Mouse (Mus musculus): ENCODE measurements around the gene Car11. TPM values are rescaled to one million over a fixed set of nuclear protein-coding genes. Genes with fewer than 3 reads are reported as not detected.
A peak's percentile ranks its signal among the peaks of the same experiment; 100 is the strongest.

The Car11 gene
- total and polyA plus RNA-seq, 3 experiments, result 10.9 to 30.0 (median 18.6) TPM

DNA sequence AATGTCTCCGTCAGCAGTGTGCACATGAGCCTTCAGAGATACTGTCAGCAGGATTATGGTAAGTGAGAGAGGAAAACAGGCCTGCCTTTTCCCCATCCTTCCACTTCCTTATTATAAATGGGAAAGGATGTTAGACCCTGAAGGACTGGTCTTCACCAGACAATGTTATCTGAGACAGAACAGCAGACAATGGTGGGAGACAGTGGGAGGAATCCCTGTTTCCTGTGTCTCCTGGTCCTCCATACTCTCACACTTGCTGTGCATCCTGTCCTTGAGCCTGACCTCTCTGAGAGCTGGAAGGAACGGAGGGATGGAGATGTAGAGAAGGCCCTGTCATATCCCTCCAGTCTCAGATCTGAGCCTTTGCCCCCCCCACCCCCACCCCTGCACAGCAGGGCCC, 7.3 kb upstream of the Car11 start:
- DNase-seq, result no peak

DNA sequence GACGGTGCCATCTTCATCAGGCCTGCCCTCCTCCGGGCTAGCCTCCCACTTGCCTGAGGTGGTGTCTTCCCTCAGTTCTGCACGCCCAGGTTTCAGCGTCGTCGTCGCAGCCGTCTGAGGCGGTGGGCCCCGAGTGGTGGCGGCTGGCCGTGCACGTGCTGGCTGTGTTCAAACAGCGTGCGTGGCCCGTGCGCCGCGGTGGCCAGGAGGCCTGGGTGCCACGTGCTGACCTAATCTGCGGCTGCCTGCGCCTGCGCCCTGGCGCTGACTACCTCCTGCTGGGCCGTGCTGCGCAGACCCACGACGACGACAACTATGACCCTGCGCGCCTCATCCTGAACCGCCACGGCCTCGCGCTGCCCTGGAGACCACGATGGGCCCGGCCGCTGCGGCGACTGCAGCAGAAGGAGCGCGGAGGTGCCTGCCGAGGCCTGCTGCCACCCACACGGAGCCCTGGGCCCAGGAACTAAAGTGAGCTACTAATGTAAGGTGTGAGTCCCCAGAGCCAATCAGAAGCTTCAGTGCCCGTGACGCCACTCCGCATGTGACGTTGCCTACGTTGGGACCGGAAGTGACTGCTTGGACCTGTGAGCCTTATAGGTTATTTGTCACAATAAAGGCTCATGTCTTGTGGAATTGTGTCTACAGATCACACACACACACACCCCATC, 5.6 kb upstream of the Car11 start, which contains the start of gene Sec1:
Gene Sec1, minus strand, starts transcription at position 482 of the 671 bp plus-strand sequence.
- DNase-seq, result no peak

DNA sequence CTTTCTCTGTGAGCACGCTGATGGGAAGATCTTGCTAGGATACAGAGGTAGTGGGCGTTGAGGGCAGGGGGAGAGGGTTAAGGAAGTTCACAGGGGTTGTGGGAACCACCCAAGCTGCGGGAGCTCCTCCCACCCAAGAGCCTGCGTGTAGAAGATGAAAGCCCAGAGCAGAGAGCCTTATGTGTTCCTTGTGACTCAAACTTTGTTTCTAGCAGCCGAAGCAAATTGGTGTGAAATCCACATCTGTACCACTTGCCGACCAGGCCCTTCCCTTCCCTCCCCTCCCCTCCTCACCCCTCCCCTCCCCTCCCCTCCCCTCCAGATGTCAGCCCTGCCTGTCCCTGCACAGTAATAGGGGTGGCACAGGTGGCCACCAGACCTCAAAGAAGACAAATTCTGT, 4.5 kb upstream of the Car11 start:
- no peak for DNase-seq

DNA sequence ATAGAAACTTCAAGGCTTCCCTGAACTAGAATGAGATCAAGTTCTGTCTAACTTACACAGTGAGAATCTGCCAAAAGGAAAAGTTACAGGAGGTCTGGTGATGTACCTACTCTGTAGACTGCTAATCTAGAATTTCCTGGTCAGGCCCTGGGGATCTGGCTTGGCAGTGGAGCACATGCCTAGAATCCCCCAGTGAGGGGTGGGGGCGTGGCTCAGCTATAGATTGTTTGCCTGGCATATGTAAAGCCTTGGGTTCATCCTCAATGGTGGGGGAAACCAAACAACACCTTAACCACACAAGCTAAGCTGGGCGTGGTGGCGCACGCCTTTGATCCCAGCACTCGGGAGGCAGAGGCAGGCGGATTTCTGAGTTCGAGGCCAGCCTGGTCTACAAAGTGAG, 1.7 kb upstream of the Car11 start:
- no peak for DNase-seq

DNA sequence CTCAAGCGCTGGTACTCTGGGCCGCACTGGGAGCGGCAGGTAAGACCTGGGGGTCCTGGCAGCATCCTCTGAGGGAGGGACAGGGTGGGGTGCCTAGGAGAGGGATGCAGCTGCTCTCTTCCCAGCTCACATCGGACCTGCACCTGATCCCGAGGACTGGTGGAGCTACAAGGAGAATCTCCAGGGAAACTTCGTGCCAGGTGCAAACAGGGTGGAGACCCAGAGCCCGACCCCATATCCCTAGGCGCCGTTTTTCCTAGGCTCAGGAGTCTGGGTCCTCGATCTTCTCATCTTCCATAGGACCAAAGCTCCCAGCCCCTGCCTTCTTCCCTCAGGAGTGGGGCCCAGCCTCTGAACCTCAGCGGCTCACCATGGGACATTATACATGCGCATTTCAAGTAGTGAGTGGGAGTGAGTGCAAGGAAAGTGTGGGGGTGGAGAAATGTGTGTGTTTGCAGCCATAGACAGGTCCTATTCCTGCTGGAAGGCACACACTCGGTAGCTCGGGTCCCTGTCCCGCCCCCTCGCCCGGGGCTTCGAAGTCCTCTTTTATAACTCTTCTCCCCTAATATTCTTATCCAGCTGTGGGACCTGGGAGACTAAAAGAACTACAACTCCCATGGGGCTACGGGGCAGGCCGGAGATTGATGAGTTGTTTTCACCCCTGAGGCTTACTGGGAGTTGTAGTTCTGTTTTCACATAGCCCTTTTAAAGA, 815 bp downstream of the Car11 start:
- DNase-seq, result peak; percentile 87

DNA sequence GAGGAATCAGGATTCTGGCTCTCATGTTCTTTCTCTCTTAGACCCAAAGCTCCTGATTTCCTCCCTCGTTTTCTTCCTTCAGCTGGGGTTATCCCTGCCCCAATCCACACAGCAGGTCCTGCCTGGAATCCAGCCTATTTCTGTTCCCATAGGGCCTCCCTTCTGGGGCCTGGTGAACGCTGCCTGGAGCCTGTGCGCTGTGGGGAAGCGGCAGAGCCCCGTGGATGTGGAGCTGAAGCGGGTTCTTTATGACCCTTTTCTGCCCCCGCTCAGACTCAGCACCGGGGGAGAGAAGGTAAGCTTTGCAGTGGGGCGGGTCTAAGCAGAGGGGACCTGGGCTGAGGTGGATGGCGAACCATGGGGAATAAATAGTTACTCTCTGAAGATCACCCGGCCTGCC, 1.4 kb downstream of the Car11 start:
- no peak for DNase-seq

DNA sequence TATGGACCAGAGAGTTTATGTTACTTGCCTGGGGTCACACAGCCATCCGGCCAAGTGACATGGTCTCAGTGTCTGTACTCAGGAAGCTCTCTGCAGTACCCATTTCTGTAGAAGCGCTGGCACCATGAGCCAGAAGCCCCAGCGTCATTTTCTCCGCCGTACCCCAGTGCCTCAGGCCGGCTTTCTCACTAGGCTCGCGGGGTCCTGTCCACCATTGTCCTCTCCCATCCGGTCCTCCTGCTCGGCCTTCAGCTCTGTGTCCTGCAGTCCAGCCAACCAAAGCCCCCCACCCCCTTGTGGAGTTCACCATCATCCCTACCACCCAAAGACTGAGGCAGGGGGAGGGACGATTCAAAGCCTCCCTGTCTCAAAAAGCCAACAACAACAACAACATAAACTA, 2.0 kb downstream of the Car11 start:
- no peak for DNase-seq

DNA sequence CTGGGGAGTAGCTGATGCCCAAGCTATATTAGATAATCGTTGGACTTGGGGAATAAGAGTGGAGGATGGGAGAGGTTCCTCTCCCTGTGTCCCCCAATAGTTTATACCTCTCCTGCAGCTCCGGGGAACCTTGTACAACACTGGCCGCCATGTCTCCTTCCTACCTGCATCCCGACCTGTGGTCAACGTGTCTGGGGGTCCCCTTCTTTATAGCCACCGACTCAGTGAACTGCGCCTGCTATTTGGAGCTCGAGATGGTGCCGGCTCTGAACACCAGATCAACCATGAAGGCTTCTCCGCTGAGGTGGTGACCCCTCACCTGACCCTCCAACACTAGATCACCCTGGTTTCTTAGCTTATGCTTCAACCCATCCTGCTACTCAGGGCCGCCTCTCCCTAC, 2.7 kb downstream of the Car11 start:
- no peak for DNase-seq

DNA sequence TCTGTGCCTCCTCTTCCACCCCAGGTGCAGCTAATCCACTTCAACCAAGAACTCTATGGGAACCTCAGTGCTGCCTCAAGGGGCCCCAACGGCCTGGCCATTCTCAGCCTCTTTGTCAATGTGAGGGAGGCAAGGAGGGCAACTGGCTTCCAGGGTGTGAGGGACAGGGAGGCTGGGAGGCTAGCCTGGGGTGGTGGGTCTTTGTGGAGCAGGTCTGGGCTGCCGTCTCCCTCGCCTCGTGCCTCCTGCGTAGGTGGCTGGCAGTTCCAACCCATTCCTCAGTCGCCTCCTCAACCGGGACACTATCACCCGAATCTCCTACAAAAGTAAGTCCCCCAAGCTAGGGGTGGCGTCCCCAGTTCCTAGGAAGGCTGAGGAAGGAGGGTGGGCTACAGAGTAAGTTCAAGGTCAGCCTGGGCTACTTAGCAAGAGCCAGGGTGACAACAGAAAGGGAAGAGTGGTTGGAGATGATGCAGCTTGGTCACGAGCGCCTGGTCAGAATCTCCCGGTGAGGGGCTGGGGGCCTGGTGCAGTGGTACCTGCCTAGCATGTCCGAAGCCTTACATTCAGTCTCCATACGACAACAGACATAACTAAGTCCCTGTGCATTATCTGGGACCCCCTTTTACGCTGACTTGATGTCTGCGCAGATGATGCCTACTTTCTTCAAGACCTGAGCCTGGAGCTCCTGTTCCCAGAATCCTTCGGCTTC, 3.3 kb downstream of the Car11 start:
- DNase-seq, result no peak

DNA sequence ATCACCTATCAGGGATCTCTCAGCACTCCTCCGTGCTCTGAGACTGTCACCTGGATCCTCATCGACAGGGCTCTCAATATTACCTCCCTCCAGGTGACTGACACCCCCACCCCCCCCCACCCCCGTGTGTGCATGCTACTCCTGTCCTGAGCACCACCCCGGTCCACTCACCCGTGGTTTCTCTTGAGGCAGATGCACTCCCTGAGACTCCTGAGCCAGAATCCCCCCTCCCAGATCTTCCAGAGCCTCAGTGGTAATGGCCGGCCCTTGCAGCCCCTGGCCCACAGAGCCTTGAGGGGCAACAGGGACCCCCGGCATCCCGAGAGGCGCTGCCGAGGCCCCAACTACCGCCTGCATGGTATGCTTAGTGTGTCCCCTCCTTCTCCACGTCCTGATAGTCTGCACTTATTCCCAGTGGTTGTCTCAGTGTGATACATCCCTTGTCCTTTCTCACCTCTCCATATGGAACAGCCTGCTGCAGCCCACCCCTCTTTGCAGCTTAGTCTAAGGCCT, 3.9 kb downstream of the Car11 start:
- no peak for DNase-seq

DNA sequence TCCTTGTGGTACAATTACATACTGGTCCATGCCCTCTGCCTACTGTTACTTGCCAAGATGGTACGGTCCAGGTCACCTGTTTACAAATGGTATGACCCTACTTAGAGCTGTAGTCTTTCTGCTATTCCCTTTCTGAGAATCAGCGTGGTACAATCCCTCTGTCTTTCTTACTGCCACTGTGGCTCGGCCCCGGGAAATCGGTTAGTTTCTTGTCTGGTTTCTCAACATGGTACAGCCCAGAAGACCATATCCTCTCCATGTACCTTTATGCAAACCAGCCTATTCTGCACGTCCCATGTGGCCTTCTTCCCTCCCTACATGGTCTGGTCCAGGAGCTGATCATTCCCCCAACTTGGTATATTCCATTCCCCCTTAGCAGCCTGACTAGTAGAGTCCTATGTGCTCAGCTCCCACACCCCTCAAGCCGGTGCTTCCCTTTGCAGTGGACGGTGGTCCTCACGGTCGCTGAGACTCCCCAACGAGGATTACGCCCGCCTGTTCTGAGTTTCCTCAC, 4.5 kb downstream of the Car11 start:
- DNase-seq, result peak; percentile 75

DNA sequence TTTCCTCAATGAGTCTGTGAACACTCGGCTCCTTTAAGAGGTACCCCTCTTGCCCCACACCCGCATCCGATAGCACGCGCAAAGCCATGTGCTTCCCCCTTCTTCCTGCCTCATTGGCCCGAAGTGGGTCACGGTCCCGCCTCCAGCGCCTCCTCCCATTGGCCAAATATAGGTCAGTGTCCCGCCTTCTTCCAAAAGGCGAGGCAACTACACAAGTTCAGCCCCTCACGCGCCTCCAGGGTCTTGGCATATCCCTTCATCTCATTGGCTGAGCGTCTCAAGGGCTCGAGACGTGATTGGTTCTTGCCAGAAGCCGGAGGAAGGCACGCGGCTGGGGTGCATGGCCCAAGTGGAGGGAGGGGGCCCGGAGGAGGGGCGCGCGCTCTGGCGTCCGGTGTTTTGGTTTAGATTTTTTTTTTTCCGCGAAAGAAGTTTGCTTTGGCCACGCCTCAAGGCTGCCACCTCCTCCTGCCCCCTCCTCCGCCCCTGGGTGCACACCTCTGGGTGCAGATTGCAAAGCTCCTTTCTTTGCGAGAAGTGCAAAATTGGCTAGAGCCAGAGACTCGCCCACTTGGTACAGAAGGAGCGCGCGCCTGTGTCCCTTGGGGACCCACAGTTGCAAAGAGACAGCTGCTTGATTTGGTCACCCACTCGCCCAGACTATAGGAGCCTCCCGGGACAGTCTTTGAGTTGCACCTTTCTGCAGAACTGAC, 5.2 kb downstream of the Car11 start, which contains the start of gene Dbp:
Gene Dbp, plus strand, starts transcription at position 359 of the 713 bp plus-strand sequence.
- peak; percentile 100 for DNase-seq

DNA sequence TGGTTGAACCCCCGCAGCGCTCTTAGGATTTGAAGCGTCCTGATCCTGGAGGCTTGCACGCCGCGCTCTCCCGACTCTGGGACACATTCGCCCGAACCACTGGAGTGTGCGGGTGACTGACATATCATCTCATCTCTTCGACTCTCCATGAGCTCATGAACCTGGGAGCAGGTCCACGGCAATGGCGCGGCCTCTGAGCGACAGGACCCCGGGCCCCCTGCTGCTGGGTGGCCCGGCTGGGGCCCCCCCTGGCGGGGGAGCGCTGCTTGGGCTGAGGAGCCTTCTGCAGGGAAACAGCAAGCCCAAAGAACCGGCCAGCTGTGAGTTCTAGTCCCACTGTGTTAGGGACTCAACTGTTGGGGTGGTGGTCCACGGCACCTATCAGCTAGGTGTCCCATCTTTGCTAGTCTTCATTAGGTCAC, 5.8 kb downstream of the Car11 start:
- no peak for DNase-seq

DNA sequence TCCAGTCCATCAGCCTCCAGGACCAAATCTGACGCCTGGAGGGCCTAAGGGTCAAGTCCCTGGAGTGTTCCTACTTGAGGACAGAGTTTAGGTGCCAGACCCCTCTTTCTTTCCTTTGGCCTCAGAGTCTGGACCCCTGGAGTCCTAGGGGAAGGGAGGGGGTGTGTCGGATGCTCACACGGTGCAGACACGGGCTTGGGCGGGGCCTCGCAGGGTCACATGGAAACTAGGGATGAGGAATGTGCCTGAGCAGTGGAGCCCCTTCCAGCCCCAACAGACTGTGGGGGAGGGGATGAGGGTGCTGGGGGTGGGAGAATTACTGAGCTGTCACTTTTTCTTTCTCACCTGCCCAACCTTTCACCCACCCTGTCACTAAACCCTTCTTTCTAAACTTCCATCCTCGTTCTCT, 6.2 kb downstream of the Car11 start:
- DNase-seq, result peak; percentile 91

DNA sequence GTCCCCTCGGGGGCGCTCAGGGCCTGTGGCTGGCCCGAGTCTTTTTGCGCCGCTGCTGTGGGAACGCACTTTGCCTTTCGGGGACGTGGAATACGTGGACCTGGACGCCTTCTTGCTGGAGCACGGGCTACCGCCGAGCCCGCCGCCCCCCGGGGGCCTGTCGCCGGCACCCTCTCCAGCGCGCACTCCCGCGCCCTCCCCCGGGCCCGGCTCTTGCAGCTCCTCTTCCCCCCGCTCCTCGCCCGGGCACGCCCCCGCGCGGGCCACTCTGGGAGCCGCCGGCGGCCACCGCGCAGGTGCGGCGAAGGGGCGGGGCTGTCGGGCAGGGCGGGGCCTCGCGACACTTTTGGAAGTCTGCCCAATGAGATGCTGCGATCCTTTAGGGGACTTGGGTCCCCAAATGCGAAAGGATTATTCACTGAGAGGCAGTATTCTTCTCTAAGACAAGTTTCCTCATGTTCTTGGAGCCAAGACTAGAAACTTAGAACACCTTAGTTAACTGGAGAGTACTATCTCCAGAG, 7.1 kb downstream of the Car11 start:
- DNase-seq, result peak; percentile 93

DNA sequence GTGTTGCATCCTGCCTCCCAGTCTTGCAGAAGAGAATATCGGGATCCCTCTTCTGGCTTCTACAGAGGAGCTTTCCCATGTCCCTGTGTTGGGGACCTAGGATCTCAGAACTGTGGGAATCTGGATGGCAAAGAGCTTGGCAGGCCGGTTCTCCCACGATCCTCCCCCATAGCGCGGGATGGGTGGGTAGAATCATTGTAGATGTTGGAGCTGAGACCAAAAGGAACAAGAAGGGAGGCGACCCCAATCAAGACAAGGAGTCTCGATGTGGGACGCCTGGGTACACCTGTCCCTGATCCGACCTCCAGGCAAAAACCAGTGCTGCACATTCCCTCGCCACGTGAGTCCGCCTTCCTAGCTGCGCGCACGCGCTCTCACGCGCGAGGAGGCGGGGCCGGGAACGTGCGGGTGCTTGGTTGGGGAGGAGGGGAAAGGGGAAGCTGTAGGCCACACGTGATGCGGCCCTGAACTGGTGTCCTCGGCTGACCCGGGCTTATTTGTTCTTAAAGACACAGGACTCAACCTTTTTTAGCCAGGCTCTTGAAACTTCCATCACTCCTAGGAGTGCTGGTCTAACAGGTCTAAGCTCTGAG, 7.8 kb downstream of the Car11 start:
- peak; percentile 98 for DNase-seq

DNA sequence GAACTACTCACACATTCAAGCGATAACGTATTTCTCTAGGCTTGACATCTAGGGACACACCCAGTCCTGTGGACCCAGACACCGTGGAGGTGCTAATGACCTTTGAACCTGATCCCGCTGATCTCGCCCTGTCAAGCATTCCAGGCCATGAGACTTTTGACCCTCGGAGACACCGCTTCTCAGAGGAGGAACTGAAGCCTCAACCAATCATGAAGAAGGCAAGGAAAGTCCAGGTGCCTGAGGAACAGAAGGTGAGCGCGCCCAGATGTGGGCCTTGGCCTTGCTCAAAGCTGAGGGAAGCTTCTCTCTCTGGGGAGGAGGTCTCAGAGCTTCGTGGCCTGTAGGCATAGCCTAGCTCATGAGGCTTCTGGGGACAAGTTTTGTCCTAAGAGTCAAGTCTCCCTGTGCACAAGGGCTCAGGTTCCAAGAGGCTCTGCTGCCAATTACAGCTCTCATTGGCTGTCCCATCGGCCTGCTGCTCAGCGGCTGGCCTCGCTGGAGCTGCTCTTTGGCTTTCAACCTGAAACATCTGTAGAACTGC, 8.6 kb downstream of the Car11 start:
- DNase-seq, result peak; percentile 60

DNA sequence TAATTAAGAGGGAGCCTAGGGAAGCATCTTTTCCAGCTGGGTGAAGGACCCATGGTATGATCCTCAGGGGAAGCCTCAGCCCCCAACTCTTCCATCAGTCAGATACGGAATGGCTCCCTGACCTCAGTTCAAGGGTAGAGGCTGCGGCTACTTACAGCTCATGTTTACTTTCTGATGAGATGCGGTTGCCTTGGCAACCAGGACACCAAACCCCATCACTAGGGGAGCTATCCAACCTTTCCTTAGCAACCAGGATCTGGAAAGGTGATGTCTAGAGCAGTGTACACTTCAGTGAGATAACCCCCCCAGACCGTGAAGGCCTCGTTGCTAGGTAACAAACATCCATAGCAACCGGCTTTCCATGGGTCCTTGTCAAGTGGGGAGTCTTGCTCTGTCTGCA, 9.4 kb downstream of the Car11 start:
- peak; percentile 41 for DNase-seq

DNA sequence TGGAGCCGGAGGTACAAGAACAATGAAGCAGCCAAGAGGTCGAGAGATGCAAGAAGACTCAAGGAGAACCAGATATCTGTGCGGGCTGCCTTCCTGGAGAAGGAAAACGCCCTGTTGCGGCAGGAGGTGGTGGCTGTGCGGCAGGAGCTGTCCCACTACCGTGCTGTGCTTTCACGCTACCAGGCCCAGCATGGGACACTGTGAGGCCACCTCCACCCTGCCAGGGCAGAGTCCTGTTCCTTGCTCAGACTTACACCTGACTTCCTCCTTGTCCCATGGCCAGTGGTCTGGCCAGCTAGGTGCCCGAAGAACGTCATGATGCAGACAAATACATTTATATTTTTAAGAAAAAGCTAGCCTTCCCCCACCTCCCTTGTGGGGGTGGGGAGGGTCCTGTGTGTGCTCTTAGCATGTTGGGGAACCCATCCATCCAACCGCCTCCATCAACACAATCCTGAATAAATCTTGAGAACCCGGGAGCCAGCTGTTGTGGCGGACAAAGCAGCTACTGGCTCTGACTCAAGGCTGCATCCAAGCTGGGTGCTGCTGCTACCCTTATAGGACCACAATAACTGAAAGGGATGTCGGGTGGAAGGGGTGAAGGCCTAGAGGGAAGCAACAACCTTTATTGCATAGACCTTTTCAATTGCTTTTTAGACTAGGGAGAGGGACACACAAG, 10.2 kb downstream of the Car11 start:
- peak; percentile 35 for DNase-seq

DNA sequence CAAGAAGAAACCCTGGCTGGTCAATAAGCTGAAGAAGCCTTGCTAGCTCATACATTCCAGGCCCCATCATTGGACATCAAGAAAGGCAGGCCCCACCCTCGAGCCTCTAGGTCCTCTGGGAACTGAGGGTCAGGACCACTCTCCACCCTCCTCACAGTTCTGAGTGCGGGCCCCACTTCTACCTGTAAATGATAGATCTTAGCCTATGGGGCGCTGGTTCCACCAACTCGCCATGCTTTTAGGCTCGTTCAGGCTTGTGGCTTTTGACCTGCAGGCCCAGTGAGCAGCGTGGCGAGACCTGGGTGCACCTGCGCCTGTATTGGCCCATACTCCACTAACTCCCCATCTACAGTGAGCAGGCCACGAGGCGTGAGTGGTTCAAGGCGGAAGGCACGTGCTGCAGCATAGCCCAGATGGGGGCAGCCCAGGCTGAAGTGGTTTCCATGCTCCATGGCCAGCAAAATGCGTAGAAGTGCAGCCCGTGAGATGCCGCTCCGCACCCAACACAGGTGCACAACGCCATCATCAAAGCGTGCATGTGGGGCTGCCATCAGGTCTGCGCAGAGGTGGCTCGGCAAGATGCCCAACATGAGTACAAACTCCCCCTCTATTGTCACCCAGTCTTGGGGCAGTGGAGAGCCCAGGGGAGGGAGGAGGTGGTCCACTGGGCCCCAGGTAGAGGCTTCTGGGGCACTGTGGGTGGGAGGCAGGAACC, 11.0 kb downstream of the Car11 start:
- DNase-seq, result peak; percentile 43
